Mouse (Mus musculus): Measurements from ENCODE around the gene Msl1. TPM values are rescaled to one million over a fixed set of nuclear protein-coding genes. Genes with fewer than 3 reads are reported as not detected.

Gene Msl1
- total RNA-seq, 2 experiments from 2014 or later, result 94.2 to 106 TPM

DNA sequence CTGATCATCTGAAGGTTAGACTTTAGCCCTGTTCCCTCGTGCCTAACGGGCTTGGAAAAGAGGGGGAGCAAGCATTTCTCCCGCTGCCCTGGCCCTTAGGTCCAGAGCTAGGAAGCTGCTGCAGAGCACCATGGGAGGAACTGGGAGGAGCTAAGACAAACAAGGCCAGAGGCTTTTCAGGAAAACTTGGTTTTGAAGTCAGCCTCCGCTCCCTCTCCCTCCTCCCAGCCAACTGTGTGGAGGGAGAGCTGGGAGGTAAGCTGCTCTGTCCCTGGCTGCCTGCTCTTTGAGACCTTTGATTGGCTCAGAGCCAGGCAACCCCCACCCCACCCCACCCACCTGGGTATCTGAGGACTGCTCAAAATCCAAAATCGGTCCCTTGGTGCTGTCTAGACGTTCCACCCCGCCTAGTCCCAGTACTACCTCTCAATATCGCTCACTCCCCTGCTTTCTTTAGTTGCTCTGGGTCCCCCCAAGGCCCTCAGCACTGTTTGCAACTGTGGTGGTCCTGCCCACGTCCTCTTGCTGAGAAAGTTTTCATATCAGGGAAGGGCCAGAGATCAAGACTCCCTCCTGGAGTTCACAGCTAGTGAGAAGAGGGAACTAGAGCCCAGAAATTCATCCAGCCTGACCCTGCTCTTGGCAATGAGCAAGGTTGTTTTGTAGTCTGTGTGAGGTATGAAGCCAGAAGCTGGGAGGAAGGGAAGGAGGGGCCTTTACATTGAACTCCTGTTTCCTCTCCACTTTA lies 18.3 kb upstream of the Msl1 start:
- DNase-seq, result peak; percentile 79 to 80

GRCm38 (mm10) chr11:98777888-98778287 lies 17.4 kb upstream of the Msl1 start:
- no peak for DNase-seq

GRCm38 (mm10) chr11:98781851-98782512 lies 13.3 kb upstream of the Msl1 start:
- peak in 1 of 2 experiments; percentile 41 for DNase-seq

DNA sequence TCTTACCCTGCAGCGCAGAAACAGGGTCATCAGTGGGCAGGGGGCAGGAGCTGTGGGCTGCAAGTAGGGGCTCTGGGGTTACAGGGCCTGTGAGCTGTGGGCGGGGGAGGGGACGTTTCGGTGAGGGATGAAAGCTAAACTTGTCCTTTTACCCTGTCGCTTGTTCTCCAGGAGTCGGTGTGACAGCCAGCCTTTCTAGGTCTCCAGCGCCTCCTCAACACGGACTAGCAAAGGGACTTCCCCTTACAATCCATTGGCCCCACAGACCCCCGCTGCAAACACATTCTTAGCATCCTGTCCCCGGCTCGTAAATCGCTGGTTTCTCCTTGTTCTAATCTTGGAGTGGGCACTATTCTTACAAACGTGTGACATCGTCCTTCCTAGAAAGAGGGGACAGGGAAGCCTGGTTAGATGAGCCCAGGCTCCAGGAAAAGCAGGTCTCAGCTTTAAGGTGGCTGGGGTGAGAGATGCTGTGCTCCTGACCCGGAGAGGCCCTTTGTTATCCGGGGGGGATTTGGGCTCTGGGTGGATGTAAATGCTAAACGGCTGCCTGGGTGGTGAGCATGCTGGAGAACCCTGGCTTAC lies 12.6 kb upstream of the Msl1 start:
- peak; percentile 25 to 55 for DNase-seq

DNA sequence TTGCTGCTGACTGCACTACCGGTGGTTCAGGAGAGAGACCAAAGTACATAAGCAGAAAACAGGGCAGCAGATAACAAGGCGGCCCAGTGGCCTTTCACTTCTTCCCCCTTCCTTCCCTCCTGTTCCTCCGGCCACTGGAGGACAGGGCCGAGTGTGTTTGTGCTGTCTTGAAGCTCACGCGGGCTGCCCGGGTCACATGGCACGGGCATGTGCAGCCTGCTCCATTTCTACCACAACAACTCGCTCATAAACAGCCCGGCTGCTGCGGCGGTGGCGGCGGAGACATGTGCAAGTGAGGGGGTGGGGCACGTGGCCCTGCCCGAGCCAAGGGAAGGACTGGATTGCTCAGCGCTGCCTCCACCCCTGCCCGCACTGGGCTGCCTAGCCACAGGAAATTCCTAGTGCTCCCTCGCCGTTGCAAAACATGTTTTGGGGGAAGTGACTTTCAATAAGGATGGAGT lies 12.1 kb upstream of the Msl1 start:
- peak; percentile 99 for DNase-seq

DNA sequence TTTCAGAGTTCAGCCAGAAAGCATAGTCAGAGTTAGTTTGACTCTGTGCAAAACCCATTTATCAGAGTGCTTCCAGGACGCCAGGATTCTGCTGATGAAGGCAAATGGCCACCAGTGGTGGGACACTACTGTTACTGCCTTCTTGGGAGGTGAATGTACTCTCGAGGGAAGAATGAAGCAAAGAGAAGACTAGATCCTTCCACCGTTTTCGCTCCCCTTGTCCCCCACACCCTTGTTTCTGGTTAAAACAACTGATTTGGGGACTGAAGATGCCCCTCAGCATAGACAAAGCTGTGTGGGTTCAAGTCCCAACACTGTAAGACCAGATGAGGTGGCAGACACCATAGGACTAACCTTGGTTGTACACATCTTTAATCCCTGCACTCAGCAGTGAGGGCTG lies 11.2 kb upstream of the Msl1 start:
- no peak for DNase-seq

DNA sequence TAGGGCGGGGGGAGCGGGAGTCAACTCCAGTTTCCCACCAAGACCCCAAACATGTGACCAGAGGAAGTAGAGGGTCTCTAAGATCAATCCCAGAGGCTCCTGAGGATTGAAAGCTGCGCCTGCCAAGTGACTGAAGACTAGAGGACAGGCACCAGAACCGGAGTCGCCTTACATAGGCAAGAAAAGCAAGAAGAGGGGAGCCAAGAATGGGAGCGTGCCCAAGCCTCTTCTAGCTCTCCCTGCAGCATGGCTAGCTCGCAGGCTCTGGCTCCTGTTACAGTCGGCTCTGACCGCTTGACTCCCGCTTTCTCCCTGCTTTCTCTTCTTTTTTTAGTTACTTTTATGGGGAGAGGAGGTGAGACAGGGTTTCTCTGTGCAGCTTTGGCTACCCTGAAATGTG lies 10.1 kb upstream of the Msl1 start:
- DNase-seq, result peak; percentile 23 to 35

GRCm38 (mm10) chr11:98785772-98786281 lies 9.5 kb upstream of the Msl1 start:
- peak; percentile 76 to 84 for DNase-seq

GRCm38 (mm10) chr11:98786359-98787214 lies 8.7 kb upstream of the Msl1 start:
- DNase-seq, result peak; percentile 95

- peak in 1 of 2 experiments; percentile 14 for DNase-seq
Measured at GRCm38 (mm10) chr11:98787229-98787628, 8.1 kb upstream of the Msl1 start.

- no peak for DNase-seq
Measured at GRCm38 (mm10) chr11:98787691-98788090, 7.6 kb upstream of the Msl1 start.

- DNase-seq, result no peak
Measured at GRCm38 (mm10) chr11:98788139-98788538, 7.2 kb upstream of the Msl1 start.

GRCm38 (mm10) chr11:98788550-98789218 lies 6.6 kb upstream of the Msl1 start:
- peak; percentile 92 to 93 for DNase-seq

- DNase-seq, result no peak
Measured at GRCm38 (mm10) chr11:98789219-98789807, 6.0 kb upstream of the Msl1 start.

GRCm38 (mm10) chr11:98789824-98790223 lies 5.5 kb upstream of the Msl1 start:
- no peak for DNase-seq

DNA sequence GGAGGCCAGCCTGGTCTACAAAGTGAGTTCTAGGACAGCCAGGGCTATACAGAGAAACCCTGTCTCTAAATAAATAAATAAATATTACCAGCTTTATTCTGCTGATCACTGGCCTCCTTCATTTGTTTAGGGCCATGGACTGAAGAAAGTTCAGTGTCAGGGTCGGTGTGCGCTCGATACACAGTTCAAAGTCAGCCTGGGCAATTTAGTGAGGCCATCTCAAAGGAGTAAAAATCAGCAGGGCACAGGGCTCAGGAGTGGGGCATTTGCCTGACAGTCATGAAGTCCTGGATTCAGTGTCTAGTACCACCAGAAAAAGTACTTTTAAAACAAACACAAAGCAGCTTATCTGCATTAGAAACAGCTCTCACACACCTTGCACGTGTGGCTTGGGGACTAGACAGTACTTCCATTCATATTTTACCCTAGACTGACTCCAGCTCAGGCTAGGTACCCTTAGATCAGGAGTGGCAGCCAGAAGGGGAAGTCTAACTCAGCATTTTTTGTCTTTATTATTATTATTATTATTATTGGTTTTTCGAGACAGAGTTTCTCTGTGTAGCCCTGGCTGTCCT lies 4.6 kb upstream of the Msl1 start:
- no peak for DNase-seq

GRCm38 (mm10) chr11:98791448-98791847 lies 3.9 kb upstream of the Msl1 start:
- DNase-seq, result no peak

DNA sequence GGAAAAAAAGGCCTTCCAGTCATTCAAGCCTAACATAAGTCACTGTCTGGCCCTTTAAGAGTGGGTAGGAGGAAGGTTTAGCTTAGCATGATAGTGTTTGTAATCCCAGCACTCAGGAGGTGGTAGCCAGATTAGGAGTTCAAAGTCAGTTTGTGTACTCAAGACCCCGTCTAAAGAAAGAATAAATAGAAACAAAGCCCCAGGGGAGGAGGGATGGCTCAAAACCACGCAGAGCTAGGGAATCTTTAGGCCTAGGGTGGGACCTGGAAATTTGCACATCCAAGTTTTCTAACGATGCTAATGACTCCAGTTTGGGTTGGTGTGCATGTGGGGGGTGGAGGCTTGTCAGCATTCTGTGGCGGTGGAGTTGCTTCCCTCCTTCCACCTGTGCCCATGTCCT lies 3.2 kb upstream of the Msl1 start:
- DNase-seq, result no peak

- peak; percentile 87 to 89 for DNase-seq
Measured at GRCm38 (mm10) chr11:98794469-98795014, 774 bp upstream of the Msl1 start.
